Mouse (Mus musculus) liver, embryonic 14 days (tissue): ENCODE data around the gene Vsig2. TPM values are rescaled to one million over a fixed set of nuclear protein-coding genes. Genes with fewer than 3 reads are reported as not detected.

ENCODE experiments used
- polyA plus RNA-seq: library from polyadenylated mRNA; depleted of rRNA; stranded (reverse); fragments of >200 nt; gene quantifications from 2 replicates; pipeline ENCODE4 v1.2.3, GENCODE M21; 2012; rRNA removed

The Vsig2 gene
- 0.52 and 0.84 TPM in 2 replicates for polyA plus RNA-seq

GRCm38 (mm10) chr9:37539170-37540025 is at the start of gene Vsig2:
Vsig2 (plus strand) TSS chr9:37539255.

DNA sequence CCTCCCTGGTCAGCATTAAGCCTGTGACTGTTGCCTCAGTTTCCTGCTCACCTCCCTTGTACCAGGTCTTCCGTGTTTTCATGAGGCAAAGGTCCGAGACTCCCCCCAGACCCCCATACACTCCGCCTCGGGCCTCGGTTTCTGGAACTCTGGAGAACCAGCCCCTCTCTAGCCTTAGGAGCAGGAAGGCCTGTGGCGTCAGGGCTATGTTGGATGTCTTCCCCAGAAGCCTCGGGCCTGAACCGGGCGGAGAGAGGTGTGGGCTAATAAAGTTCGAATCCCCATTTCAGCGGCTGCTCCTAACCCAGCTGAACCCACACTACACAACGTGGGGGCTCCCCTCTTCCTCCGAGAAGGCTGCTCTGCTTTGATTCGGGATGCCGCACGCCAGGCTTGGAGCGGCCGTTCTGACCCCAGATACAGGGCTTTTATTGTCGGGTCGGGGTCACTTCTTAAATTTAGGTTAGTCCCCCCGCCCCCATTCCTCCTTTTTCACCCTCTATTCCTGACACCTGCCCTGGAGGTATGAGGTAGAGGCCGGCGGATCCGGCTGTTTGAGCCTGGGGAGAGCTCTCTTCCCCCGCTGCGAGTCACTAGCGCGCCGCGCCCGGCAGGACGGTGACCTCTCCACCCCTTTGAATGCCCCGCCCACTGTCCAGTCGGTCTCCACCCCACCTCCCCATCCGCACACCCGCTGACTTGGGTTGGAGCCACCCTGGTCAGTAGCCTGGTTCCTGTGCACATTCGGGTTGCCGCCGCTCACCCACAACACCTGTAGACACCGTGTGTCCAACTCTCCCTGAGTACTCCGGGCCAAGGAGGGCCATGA is 11.4 kb upstream of the Vsig2 start, which contains the start of gene Esam:
TSS of gene Esam (plus strand) at position 683 of the 829 bp plus-strand sequence.

GRCm38 (mm10) chr9:37552536-37553293 is 13.7 kb downstream of the Vsig2 start, which contains the start of gene Nrgn:
Nrgn (minus strand) TSS chr9:37552904.

DNA sequence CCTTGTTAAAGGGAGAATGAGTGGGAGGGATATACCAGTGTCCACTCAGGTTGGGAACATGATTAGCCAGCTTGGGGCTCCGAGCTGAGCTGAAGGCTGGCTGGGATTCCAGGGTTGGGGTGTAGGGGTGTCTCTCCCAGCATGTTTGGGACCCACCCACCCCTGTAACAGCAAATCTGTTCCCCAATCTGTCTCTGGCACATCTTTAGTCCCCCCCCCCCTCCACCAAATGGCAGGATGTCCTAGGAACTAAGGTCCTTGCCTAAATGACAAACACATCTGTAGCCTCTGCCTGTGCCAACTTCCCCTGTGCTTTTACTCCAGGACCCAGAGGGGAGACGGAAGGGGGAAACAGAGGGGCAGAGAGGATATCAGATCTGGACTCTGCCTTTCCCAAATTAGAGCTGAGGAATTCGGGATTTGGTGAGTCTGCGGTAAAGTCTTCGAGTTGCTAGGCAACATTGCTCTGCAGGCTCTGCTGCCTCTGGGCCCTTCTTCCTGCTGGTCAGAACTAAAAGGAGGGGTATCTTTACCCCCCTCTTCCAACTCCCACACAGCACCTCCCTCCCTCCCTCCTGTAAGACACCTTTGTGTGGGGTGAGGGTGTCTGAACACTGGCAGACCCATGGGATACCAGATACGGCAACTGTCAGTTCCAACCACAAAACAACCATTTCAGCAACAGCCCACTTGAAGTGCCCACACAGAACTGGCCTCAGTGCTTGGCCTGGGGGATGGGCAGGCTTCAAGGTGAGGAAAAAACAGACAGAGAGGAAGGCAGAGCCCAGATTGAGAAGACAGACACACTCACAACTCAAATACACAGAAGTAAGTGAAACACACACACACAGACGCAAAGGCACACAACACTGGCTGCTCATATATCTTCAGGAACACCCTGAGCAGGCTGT is 16.0 kb downstream of the Vsig2 start, which contains the start of gene Siae:
TSS of gene Siae (plus strand) at position 861 of the 911 bp plus-strand sequence.

Other genes with a start within 250 kb of the Vsig2 start
- gene Ccdc15, start 190.8 kb upstream of the Vsig2 start, polyA plus RNA-seq, result 1.6 and 1.8 TPM in 2 replicates
- gene Hepacam, start 171.9 kb upstream of the Vsig2 start, polyA plus RNA-seq, result not detected in 2 replicates
- 1.1 and 1.3 TPM in 2 replicates for gene Robo4, start 137.4 kb upstream of the Vsig2 start, polyA plus RNA-seq
- 0.33 and 0.34 TPM in 2 replicates for gene Robo3, start 106.0 kb upstream of the Vsig2 start, polyA plus RNA-seq
- gene Msantd2, start 49.9 kb upstream of the Vsig2 start, polyA plus RNA-seq, result 9.4 and 9.6 TPM in 2 replicates
- gene Esam, start 11.2 kb upstream of the Vsig2 start, polyA plus RNA-seq, result 6.6 and 7.5 TPM in 2 replicates
- 6.7 and 8.0 TPM in 2 replicates for gene Nrgn, start 13.6 kb downstream of the Vsig2 start, polyA plus RNA-seq
- 2.5 and 2.6 TPM in 2 replicates for gene Siae, start 16.4 kb downstream of the Vsig2 start, polyA plus RNA-seq
- gene Spa17, start 74.5 kb downstream of the Vsig2 start, polyA plus RNA-seq, result 1.2 and 1.4 TPM in 2 replicates
- gene Tbrg1, start 118.1 kb downstream of the Vsig2 start, polyA plus RNA-seq, result 22.3 and 25.8 TPM in 2 replicates
- gene Panx3, start 130.0 kb downstream of the Vsig2 start, polyA plus RNA-seq, result not detected in 2 replicates
- not detected in 2 replicates for gene Olfr160, start 177.0 kb downstream of the Vsig2 start, polyA plus RNA-seq
- gene Olfr874, start 205.9 kb downstream of the Vsig2 start, polyA plus RNA-seq, result not detected in 2 replicates
- not detected in 2 replicates for gene Olfr875, start 232.6 kb downstream of the Vsig2 start, polyA plus RNA-seq